Mouse (Mus musculus) forebrain, postnatal 0 days (tissue): Measurements from ENCODE around the gene Armc2. TPM values are rescaled to one million over a fixed set of nuclear protein-coding genes. Genes with fewer than 3 reads are reported as not detected.

Experiments used
- ATAC-seq: fragments of 200-750 bp; cut with Nextera tagmentation; 2 replicates; pipeline ENCODE4 v1.8.0; 2017; ENCODE audit warnings: mild to moderate bottlenecking, moderate library complexity
- DNase-seq: peaks from one replicate; pipeline ENCODE4 v3.0.0-alpha.2; 2015
- H3K27ac ChIP-seq: fragments of 300-500 bp; sonication (generic); 2 replicates; pipeline ENCODE4 v1.5.1; 2014; ENCODE audit warnings: low read depth, mild to moderate bottlenecking, antibody characterized with exemption, low read length, moderate library complexity, mixed read lengths
- H3K27me3 ChIP-seq: fragments of 300-500 bp; sonication (generic); 2 replicates; pipeline ENCODE4 v1.6.1; 2014; ENCODE audit warnings: mild to moderate bottlenecking, low read length, mixed read lengths; ENCODE audit not compliant: insufficient read depth
- H3K36me3 ChIP-seq: fragments of 300-500 bp; sonication (generic); 2 replicates; pipeline ENCODE4 v1.6.1; 2014; ENCODE audit warnings: mild to moderate bottlenecking, moderate library complexity; ENCODE audit not compliant: insufficient read depth
- H3K4me1 ChIP-seq: fragments of 300-500 bp; sonication (generic); 2 replicates; pipeline ENCODE4 v1.6.1; 2014; ENCODE audit warnings: antibody characterized with exemption; ENCODE audit not compliant: insufficient read depth
- H3K4me2 ChIP-seq: fragments of 300-500 bp; sonication (generic); 2 replicates; pipeline ENCODE4 v1.6.1; 2014; ENCODE audit warnings: low read depth, mild to moderate bottlenecking, moderate library complexity
- H3K4me3 ChIP-seq: fragments of 300-500 bp; sonication (generic); 2 replicates; pipeline ENCODE4 v1.5.1; 2014; ENCODE audit warnings: low read depth, low read length, mixed read lengths
- H3K9ac ChIP-seq: fragments of 300-500 bp; sonication (generic); 2 replicates; pipeline ENCODE4 v1.6.1; 2014; ENCODE audit warnings: mild to moderate bottlenecking
- H3K9me3 ChIP-seq: fragments of 300-500 bp; sonication (generic); 2 replicates; pipeline ENCODE4 v1.6.1; 2016; ENCODE audit warnings: low read length
- CTCF ChIP-seq: sonication (generic); IDR thresholded peaks from 2 replicates; pipeline ENCODE4 v1.5.1; 2016; ENCODE audit warnings: antibody characterized with exemption, control low read depth, low read depth
- WGBS: fragments of 180-500 bp; shearing (Covaris S2); extraction: QIAGEN DNeasy Blood & Tissue Kit; methylation state at CpG from one replicate; pipeline ENCODE4 v1.1.7; 2014; 5-methylcytosine and 5-hydroxymethylcytosine counted together
- polyA plus RNA-seq: library from polyadenylated mRNA; unstranded; fragments of >200 nt; fragmentation: Nextera tagmentation; extraction: Ambion mirVana; gene quantifications from 2 replicates; pipeline ENCODE4 v1.2.1, GENCODE M21; 2015
- total RNA-seq: library from RNA; depleted of rRNA; stranded (reverse); fragments of >200 nt; gene quantifications from 2 replicates; pipeline ENCODE4 v1.2.3, GENCODE M21; 2014

The Armc2 gene
- total and polyA plus RNA-seq, 2 experiments from 2014 or later: 11.4 to 14.1 TPM

GRCm38 (mm10) chr10:42024406-42024805, 6.2 kb upstream of the Armc2 start:
- H3K9ac ChIP-seq: no peak overlapping the region
- H3K4me2 ChIP-seq: no peak overlapping the region
- H3K9me3 ChIP-seq: no peaks in the 10 kb centered on the region
- H3K36me3 ChIP-seq: no peaks in the 10 kb centered on the region
- 82% methylated on average over 6 of the region's 6 CpGs for WGBS
- H3K4me1 ChIP-seq: no peaks in the 10 kb centered on the region
- no peak overlapping the region for H3K27ac ChIP-seq
- no peaks in the 10 kb centered on the region for H3K27me3 ChIP-seq
- DNase-seq (no peak), ATAC-seq (no peak)
- H3K4me3 ChIP-seq: no peak overlapping the region
- TF ChIP-seq CTCF: no peak

- H3K9ac ChIP-seq: no peak overlapping the region
- H3K27me3 ChIP-seq: no peaks in the 10 kb centered on the region
- H3K9me3 ChIP-seq: no peaks in the 10 kb centered on the region
- no peak for ATAC-seq
- H3K27ac ChIP-seq: no peak overlapping the region
- DNase-seq: no peak
- H3K36me3 ChIP-seq: no peaks in the 10 kb centered on the region
- WGBS: 34% methylated on average over 9 of the region's 9 CpGs
- no peak overlapping the region for H3K4me3 ChIP-seq
- H3K4me2 ChIP-seq: no peak overlapping the region
- no peaks in the 10 kb centered on the region; the same call in 1 of the 2 replicates for H3K4me1 ChIP-seq
- TF ChIP-seq CTCF: no peak
These were observed 3.3 kb upstream of the Armc2 start for GRCm38 (mm10) chr10:42021536-42021935.

- no peak for ATAC-seq
- H3K27me3 ChIP-seq: no peaks in the 10 kb centered on the region
- DNase-seq: no peak
- H3K4me3 ChIP-seq: no peak overlapping the region
- no peaks in the 10 kb centered on the region; the same call in 1 of the 2 replicates for H3K4me1 ChIP-seq
- no peak overlapping the region for H3K9ac ChIP-seq
- TF ChIP-seq CTCF: no peak
- WGBS: 44% methylated on average over 5 of the region's 5 CpGs
- H3K27ac ChIP-seq: no peak overlapping the region
- no peaks in the 10 kb centered on the region for H3K36me3 ChIP-seq
- H3K9me3 ChIP-seq: no peaks in the 10 kb centered on the region
- H3K4me2 ChIP-seq: no peak overlapping the region
These were observed 4.2 kb downstream of the Armc2 start for GRCm38 (mm10) chr10:42014086-42014485.

GRCm38 (mm10) chr10:42010761-42011435, 7.3 kb downstream of the Armc2 start:
- DNase-seq (no peak), ATAC-seq (no peak)
- no peak overlapping the region for H3K4me3 ChIP-seq
- no peak overlapping the region for H3K9ac ChIP-seq
- TF ChIP-seq CTCF: no peak
- no peak overlapping the region for H3K4me2 ChIP-seq
- no peaks in the 10 kb centered on the region for H3K4me1 ChIP-seq
- no peaks in the 10 kb centered on the region for H3K9me3 ChIP-seq
- H3K27me3 ChIP-seq: no peaks in the 10 kb centered on the region
- H3K36me3 ChIP-seq: no peaks in the 10 kb centered on the region; the same call in 1 of the 2 replicates
- H3K27ac ChIP-seq: no peak overlapping the region
- WGBS: 87% methylated on average over 10 of the region's 10 CpGs

GRCm38 (mm10) chr10:42005259-42005658, 13.0 kb downstream of the Armc2 start:
- no peaks in the 10 kb centered on the region; the same call in 1 of the 2 replicates for H3K36me3 ChIP-seq
- no peaks in the 10 kb centered on the region for H3K27me3 ChIP-seq
- H3K4me1 ChIP-seq: no peaks in the 10 kb centered on the region
- H3K4me3 ChIP-seq: no peak overlapping the region
- H3K27ac ChIP-seq: no peak overlapping the region
- no peaks in the 10 kb centered on the region for H3K9me3 ChIP-seq
- ATAC-seq (no peak), DNase-seq (no peak)
- 81% methylated on average over 3 of the region's 3 CpGs for WGBS
- H3K4me2 ChIP-seq: no peak overlapping the region
- no peak overlapping the region for H3K9ac ChIP-seq
- TF ChIP-seq CTCF: no peak

- WGBS: 63% methylated on average over 7 of the region's 7 CpGs
- no peaks in the 10 kb centered on the region; the same call in none of the 2 replicates for H3K36me3 ChIP-seq
- H3K4me2 ChIP-seq: no peak overlapping the region
- no peak overlapping the region for H3K9ac ChIP-seq
- no peaks in the 10 kb centered on the region for H3K4me1 ChIP-seq
- no peaks in the 10 kb centered on the region for H3K9me3 ChIP-seq
- no peak for TF ChIP-seq CTCF
- H3K4me3 ChIP-seq: no peak overlapping the region
- ATAC-seq: no peak
- DNase-seq: no peak
- no peak overlapping the region for H3K27ac ChIP-seq
- H3K27me3 ChIP-seq: no peaks in the 10 kb centered on the region
These were observed 13.6 kb downstream of the Armc2 start for GRCm38 (mm10) chr10:42004690-42005089.

- H3K4me3 ChIP-seq: no peak overlapping the region
- H3K27me3 ChIP-seq: no peaks in the 10 kb centered on the region
- H3K4me1 ChIP-seq: no peaks in the 10 kb centered on the region
- no peak overlapping the region for H3K9ac ChIP-seq
- H3K4me2 ChIP-seq: no peak overlapping the region
- DNase-seq (no peak), ATAC-seq (no peak)
- H3K9me3 ChIP-seq: no peaks in the 10 kb centered on the region
- peaks cover 6% of the 10 kb centered on the region for H3K36me3 ChIP-seq
- WGBS: 86% methylated on average over 1 of the region's 1 CpGs
- no peak for TF ChIP-seq CTCF
- no peak overlapping the region for H3K27ac ChIP-seq
These were observed 14.2 kb downstream of the Armc2 start for GRCm38 (mm10) chr10:42004056-42004455.
